Mouse (Mus musculus) liver, postnatal 0 days (tissue): ENCODE measurements around the gene Sik1. TPM values are rescaled to one million over a fixed set of nuclear protein-coding genes. Genes with fewer than 3 reads are reported as not detected.

Experiments used
- ATAC-seq: fragments of 200-750 bp; cut with Nextera tagmentation; 2 replicates; pipeline ENCODE4 v1.8.0; 2017; ENCODE audit warnings: mild to moderate bottlenecking, moderate library complexity
- DNase-seq: peaks from one replicate; pipeline ENCODE4 v3.0.0-alpha.2; 2016
- H3K27ac ChIP-seq: fragments of 300-500 bp; sonication (generic); 2 replicates; pipeline ENCODE4 v1.5.1; 2014; ENCODE audit warnings: antibody characterized with exemption, moderate library complexity, mild to moderate bottlenecking, low read depth
- H3K27me3 ChIP-seq: fragments of 300-500 bp; sonication (generic); 2 replicates; pipeline ENCODE4 v1.6.1; 2014; ENCODE audit warnings: low read length, control low read depth, mixed read lengths; ENCODE audit not compliant: insufficient read depth
- H3K36me3 ChIP-seq: fragments of 300-500 bp; sonication (generic); replicated peaks from 2 replicates; pipeline ENCODE4 v1.6.1; 2014; ENCODE audit warnings: mild to moderate bottlenecking, control low read depth, low read length, moderate library complexity, mixed read lengths; ENCODE audit not compliant: insufficient read depth
- H3K4me1 ChIP-seq: fragments of 300-500 bp; sonication (generic); 2 replicates; pipeline ENCODE4 v1.6.1; 2014; ENCODE audit warnings: antibody characterized with exemption, mild to moderate bottlenecking, control low read depth; ENCODE audit not compliant: insufficient read depth
- H3K4me2 ChIP-seq: fragments of 300-500 bp; sonication (generic); 2 replicates; pipeline ENCODE4 v1.6.1; 2014; ENCODE audit warnings: low read depth, mild to moderate bottlenecking, low read length, moderate library complexity, mixed read lengths
- H3K4me3 ChIP-seq: fragments of 300-500 bp; sonication (generic); 2 replicates; pipeline ENCODE4 v1.5.1; 2014; ENCODE audit warnings: low read depth, low read length
- H3K9ac ChIP-seq: fragments of 300-500 bp; sonication (generic); replicated peaks from 2 replicates; pipeline ENCODE4 v1.6.1; 2014; ENCODE audit warnings: mild to moderate bottlenecking, moderate library complexity
- H3K9me3 ChIP-seq: fragments of 300-500 bp; sonication (generic); 2 replicates; pipeline ENCODE4 v1.6.1; 2016; ENCODE audit warnings: mild to moderate bottlenecking, control low read depth, low read length, mixed read lengths
- CTCF ChIP-seq: sonication (generic); IDR thresholded peaks from 2 replicates; pipeline ENCODE4 v1.5.1; 2016; ENCODE audit warnings: antibody characterized with exemption, low read depth
- EP300 ChIP-seq: IDR thresholded peaks from 2 replicates; pipeline ENCODE4 v1.6.1; 2016; ENCODE audit warnings: antibody characterized with exemption, low read depth, mild to moderate bottlenecking
- WGBS: fragments of 180-500 bp; shearing (Covaris S2); extraction: QIAGEN DNeasy Blood & Tissue Kit; methylation state at CpG from one replicate; pipeline ENCODE4 v1.1.7; 2014; ENCODE audit not compliant: insufficient replicate concordance; 5-methylcytosine and 5-hydroxymethylcytosine counted together
- polyA plus RNA-seq: library from polyadenylated mRNA; unstranded; fragments of >200 nt; fragmentation: Nextera tagmentation; extraction: Ambion mirVana; gene quantifications from 2 replicates; pipeline ENCODE4 v1.2.1, GENCODE M21; 2015

Gene Sik1
- polyA plus RNA-seq, 1 experiment from 2014 or later = 7.8 TPM

- TF ChIP-seq CTCF = no peak
- no peak for TF ChIP-seq EP300
- no peak overlapping the region for H3K9ac ChIP-seq
- ATAC-seq (no peak), DNase-seq (no peak)
- H3K4me1 ChIP-seq = peaks cover 19% of the 10 kb centered on the region
- H3K27ac ChIP-seq = no peak overlapping the region
- H3K36me3 ChIP-seq = no peaks in the 10 kb centered on the region
- no peak overlapping the region for H3K4me2 ChIP-seq
- H3K27me3 ChIP-seq = no peaks in the 10 kb centered on the region
- no peaks in the 10 kb centered on the region for H3K9me3 ChIP-seq
- H3K4me3 ChIP-seq = no peak overlapping the region
- 66% methylated on average over 9 of the region's 9 CpGs for WGBS
Observed at GRCm38 (mm10) chr17:31819372-31819771, 36.2 kb downstream of the Sik1 start.

- DNase-seq (no peak), ATAC-seq (no peak)
- H3K4me2 ChIP-seq = no peak overlapping the region
- no peak overlapping the region for H3K27ac ChIP-seq
- no peak overlapping the region for H3K4me3 ChIP-seq
- peaks cover 19% of the 10 kb centered on the region for H3K4me1 ChIP-seq
- TF ChIP-seq CTCF (no peak), EP300 (no peak)
- no peak overlapping the region for H3K9ac ChIP-seq
- no peaks in the 10 kb centered on the region for H3K27me3 ChIP-seq
- no peaks in the 10 kb centered on the region for H3K9me3 ChIP-seq
- H3K36me3 ChIP-seq = no peaks in the 10 kb centered on the region
- WGBS = 87% methylated on average over 1 of the region's 1 CpGs
Observed at GRCm38 (mm10) chr17:31817815-31818214, 37.8 kb downstream of the Sik1 start.

DNA sequence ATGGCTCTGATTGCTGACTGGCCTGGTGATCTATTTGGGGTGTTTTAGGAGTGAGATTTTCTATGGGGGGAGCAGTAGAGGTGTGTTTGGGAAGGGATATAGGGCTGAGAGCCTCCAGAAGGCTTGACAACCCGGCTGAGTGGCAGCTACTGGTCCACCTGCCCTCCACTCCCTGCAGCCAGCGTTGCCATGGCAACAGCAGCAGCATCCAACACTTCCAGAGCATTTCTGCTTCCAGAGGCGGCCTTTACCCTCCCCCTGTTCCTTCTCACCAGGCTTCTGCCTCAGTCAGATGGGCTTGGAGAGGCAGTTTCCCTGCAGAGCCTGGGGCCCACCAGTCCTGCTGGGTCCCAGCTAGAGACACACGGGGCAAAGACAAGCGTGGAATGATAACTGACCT lies 38.4 kb downstream of the Sik1 start:
- Histone ChIP-seq H3K27me3 (no peaks in the 10 kb centered on the region), H3K4me1 (peaks cover 19% of the 10 kb centered on the region), H3K36me3 (no peaks in the 10 kb centered on the region), H3K9me3 (no peaks in the 10 kb centered on the region), H3K4me3 (no peak overlapping the region), H3K4me2 (no peak overlapping the region), H3K27ac (no peak overlapping the region), H3K9ac (no peak overlapping the region)
- WGBS = 52% methylated on average over 5 of the region's 5 CpGs
- TF ChIP-seq EP300 = no peak
- TF ChIP-seq CTCF = no peak
- DNase-seq = no peak
- ATAC-seq = no peak

DNA sequence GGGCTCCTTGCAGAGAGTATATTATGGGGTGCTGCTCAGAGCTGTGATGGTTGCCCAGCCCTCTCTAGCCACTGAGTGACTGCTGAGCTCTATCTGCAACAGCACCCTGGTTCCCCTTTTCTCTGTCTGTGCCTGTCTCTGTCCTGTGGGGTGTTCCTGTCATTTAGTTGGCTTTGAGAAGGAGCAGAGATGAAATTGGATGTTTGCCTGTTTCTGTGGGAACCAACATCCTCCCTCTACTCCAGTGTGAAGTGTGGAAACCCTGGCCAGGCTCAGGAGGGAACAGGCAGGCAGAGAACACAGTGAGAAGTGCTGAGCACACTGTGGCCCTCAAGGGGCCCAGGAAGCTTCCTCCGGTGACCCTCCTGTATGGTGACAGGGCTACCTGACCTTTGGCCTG lies 40.8 kb downstream of the Sik1 start:
- no peak overlapping the region for H3K9ac ChIP-seq
- H3K27me3 ChIP-seq = no peaks in the 10 kb centered on the region
- no peaks in the 10 kb centered on the region for H3K36me3 ChIP-seq
- H3K4me2 ChIP-seq = no peak overlapping the region
- 0 out of 2 replicates have a peak, but pooled peaks have one; percentile 13 for ATAC-seq
- DNase-seq = no peak
- peaks cover 6% of the 10 kb centered on the region for H3K4me1 ChIP-seq
- TF ChIP-seq CTCF (no peak), EP300 (no peak)
- H3K4me3 ChIP-seq = no peak overlapping the region
- WGBS = 58% methylated on average over 1 of the region's 1 CpGs
- H3K27ac ChIP-seq = peak overlapping the region; percentile 34; the same call in 1 of the 2 replicates
- no peaks in the 10 kb centered on the region for H3K9me3 ChIP-seq

GRCm38 (mm10) chr17:31813938-31814622 lies 41.5 kb downstream of the Sik1 start:
- Histone ChIP-seq H3K4me1 (peaks cover 3% of the 10 kb centered on the region; the same call in 1 of the 2 replicates), H3K4me3 (no peak overlapping the region), H3K4me2 (no peak overlapping the region), H3K27ac (no peak overlapping the region), H3K27me3 (no peaks in the 10 kb centered on the region), H3K36me3 (no peaks in the 10 kb centered on the region), H3K9ac (no peak overlapping the region), H3K9me3 (no peaks in the 10 kb centered on the region)
- WGBS = 71% methylated on average over 3 of the region's 3 CpGs
- DNase-seq = no peak
- no peak for ATAC-seq
- TF ChIP-seq CTCF (no peak), EP300 (no peak)

DNA sequence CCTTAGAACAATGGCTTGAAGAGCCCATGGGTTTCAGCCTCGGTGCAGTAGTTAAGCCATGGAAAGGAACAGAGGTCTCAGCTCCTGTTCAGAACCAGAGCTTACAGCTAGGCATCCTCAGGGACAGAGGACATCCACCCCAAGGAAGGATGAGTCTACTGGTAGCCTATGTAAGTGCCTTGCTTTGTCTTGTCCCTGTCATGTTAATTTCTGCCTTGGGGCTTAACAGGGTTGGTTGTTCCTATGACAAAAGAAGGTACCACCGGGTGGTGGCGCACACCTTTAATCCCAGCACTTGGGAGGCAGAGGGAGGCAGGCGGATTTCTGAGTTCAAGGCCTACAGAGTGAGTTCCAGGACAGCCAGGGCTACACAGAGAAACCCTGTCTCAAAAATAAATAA lies 44.3 kb downstream of the Sik1 start:
- H3K4me2 ChIP-seq = no peak overlapping the region
- no peak overlapping the region for H3K9ac ChIP-seq
- no peak overlapping the region for H3K27ac ChIP-seq
- no peak overlapping the region for H3K4me3 ChIP-seq
- no peaks in the 10 kb centered on the region for H3K9me3 ChIP-seq
- H3K27me3 ChIP-seq = no peaks in the 10 kb centered on the region
- H3K36me3 ChIP-seq = no peaks in the 10 kb centered on the region
- 73% methylated on average over 4 of the region's 4 CpGs for WGBS
- no peak for DNase-seq
- no peak for ATAC-seq
- TF ChIP-seq CTCF (no peak), EP300 (no peak)
- H3K4me1 ChIP-seq = peaks cover 5% of the 10 kb centered on the region

- Histone ChIP-seq H3K4me3 (no peak overlapping the region), H3K27me3 (no peaks in the 10 kb centered on the region), H3K9me3 (no peaks in the 10 kb centered on the region), H3K27ac (no peak overlapping the region), H3K9ac (no peak overlapping the region), H3K4me2 (no peak overlapping the region), H3K4me1 (peaks cover 9% of the 10 kb centered on the region), H3K36me3 (no peaks in the 10 kb centered on the region)
- ATAC-seq (no peak), DNase-seq (no peak)
- WGBS = 73% methylated on average over 19 of the region's 19 CpGs
- TF ChIP-seq CTCF = no peak
- no peak for TF ChIP-seq EP300
Observed at GRCm38 (mm10) chr17:31809894-31810293, 45.7 kb downstream of the Sik1 start.
